Mouse (Mus musculus) CD4-positive, CD25-positive, alpha-beta regulatory T cell (primary cell): ENCODE measurements around the gene Olfr1511. TPM values are rescaled to one million over a fixed set of nuclear protein-coding genes. Genes with fewer than 3 reads are reported as not detected.

Experiments used
- polyA plus RNA-seq: library from polyadenylated mRNA; unstranded; fragments of 100-300 nt; shearing (Covaris generic); gene quantifications from one replicate; pipeline ENCODE4 v1.2.1, GENCODE M21; 2017

The Olfr1511 gene
- not detected for polyA plus RNA-seq

DNA sequence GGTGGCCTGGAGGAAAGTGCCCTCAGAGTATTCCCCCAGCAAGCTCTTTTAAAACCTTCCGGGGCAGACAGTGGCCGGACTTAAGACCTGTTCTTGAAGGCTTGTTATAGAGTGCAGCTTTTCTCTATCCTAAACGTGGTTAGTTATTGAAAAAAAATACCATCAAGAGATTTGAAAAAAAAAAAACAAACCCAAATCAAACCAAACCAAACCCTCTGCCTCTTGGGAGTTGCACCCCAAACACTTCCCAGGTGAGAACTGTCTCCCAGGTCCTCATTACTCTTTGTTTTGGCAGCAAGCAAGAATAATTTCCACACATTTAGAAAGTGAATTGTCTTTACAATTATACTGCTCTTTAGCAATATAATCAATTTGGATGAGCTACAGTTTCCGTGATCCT is at the start of gene Olfr1511:
Olfr1511 (minus strand) TSS at position 101 of the 400 bp plus-strand sequence.

GRCm38 (mm10) chr14:52442690-52443089 is 45.5 kb upstream of the Olfr1511 start, which contains the start of gene Olfr1509:
TSS of gene Olfr1509 (plus strand) at chr14:52442990.

DNA sequence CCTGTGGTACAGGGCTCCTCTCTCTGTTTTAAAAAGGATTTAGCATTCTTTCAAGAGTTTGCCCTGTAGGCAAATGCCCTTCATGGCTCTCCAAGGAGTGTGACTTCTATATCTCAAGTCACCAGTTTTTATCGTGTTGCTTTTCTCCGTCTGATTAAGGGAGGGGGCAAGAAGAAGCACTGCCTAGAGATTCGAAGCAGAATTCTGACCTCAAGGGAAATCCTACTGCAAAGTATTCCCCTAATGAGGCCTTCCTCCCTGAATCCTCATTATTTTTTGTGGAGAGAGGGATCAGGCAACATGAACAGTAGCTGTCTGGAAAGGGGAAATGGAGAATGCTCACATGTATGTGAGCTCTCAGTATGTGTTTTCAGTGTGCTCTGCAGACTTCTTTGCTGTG is 17.1 kb upstream of the Olfr1511 start, which contains the start of gene Olfr1510:
Olfr1510 (minus strand) TSS at position 101 of the 400 bp plus-strand sequence.

DNA sequence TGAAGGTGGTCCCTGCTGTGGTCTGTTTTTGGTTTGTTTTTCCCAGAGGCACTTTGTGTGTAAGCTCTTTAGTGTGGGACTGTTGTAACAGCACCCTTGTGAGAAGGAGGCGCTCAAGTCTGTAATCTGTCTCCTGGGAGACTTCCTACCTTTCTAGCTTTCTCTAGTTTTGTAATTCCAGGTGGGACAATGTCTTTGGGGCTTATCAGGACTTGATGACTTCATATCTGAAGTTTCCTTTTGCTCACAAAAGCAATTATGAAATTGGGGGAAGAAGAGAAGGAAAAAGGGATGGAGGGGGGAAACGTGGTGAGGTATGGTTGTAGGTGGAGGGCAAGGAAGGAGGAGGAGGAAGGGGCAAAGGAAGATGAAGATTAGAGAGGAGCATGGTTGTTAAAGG is 18.1 kb downstream of the Olfr1511 start, which contains the start of gene Olfr1512:
Olfr1512 (minus strand) TSS at position 101 of the 400 bp plus-strand sequence.

GRCm38 (mm10) chr14:52356308-52356707 is 40.9 kb downstream of the Olfr1511 start, which contains the start of gene Olfr1513:
TSS of gene Olfr1513 (minus strand) at chr14:52356408.

Other genes starting within 250 kb of the Olfr1511 start
- 20.1 TPM for gene Supt16, start 200.0 kb downstream of the Olfr1511 start, polyA plus RNA-seq
- gene Chd8, start 139.6 kb downstream of the Olfr1511 start, polyA plus RNA-seq: 36.3 TPM
- 89.2 TPM for gene Tox4, start 118.2 kb downstream of the Olfr1511 start, polyA plus RNA-seq
- gene Rab2b, start 117.8 kb downstream of the Olfr1511 start, polyA plus RNA-seq: 19.7 TPM
- gene Mettl3, start 92.3 kb downstream of the Olfr1511 start, polyA plus RNA-seq: 71.0 TPM
- gene Sall2, start 68.6 kb downstream of the Olfr1511 start, polyA plus RNA-seq: 4.3 TPM
- gene Olfr1513, start 41.0 kb downstream of the Olfr1511 start, polyA plus RNA-seq: not detected
- not detected for gene Olfr1512, start 18.2 kb downstream of the Olfr1511 start, polyA plus RNA-seq
- gene Olfr1510, start 17.0 kb upstream of the Olfr1511 start, polyA plus RNA-seq: not detected
- gene Olfr1509, start 45.6 kb upstream of the Olfr1511 start, polyA plus RNA-seq: not detected
- not detected for gene Olfr1508, start 70.1 kb upstream of the Olfr1511 start, polyA plus RNA-seq
- gene Olfr1507, start 98.4 kb upstream of the Olfr1511 start, polyA plus RNA-seq: not detected